Mouse (Mus musculus) telencephalon, adult 2 months (tissue): ENCODE data around the gene Rimkla.
"Not testable (repeated sequence)": the region's sequence is repeated elsewhere in the genome, so short reads cannot be mapped to it uniquely, and the experiment has no call there.

Experiments used
- DNase-seq: peaks from one replicate; pipeline ENCODE4 v3.0.0-alpha.2; 2011; ENCODE audit warnings: low read depth, low spot score

The Rimkla gene

GRCm38 (mm10) chr4:119492291-119492932, at the start of gene Rimkla:
Gene Rimkla, minus strand, starts transcription at chr4:119492628.
- no peak for DNase-seq

DNA sequence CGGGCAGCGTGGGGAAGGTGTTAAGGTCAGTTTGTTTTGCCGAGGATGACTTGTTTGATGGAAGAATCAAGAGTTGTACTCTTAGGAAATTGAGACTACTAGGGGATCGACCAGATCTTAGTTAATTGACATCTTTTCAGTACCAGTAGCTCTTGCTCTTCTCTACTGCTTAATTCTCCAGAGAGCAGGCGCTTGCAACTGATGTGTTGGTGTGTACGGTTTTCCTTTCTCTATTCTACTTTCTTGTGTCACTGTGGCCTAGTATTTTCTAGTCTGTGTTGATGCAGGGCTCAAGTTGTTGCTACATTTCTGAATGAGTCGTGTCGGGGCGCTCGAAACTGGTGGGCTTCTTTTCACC, 48.1 kb upstream of the Rimkla start:
- no peak for DNase-seq

- DNase-seq: no peak
Measured at GRCm38 (mm10) chr4:119539836-119540532, 47.6 kb upstream of the Rimkla start.

GRCm38 (mm10) chr4:119539031-119539824, 46.8 kb upstream of the Rimkla start, which contains the start of gene Frg2f1:
Gene Frg2f1, minus strand, starts transcription at chr4:119539529.
- DNase-seq: peak; percentile 92

DNA sequence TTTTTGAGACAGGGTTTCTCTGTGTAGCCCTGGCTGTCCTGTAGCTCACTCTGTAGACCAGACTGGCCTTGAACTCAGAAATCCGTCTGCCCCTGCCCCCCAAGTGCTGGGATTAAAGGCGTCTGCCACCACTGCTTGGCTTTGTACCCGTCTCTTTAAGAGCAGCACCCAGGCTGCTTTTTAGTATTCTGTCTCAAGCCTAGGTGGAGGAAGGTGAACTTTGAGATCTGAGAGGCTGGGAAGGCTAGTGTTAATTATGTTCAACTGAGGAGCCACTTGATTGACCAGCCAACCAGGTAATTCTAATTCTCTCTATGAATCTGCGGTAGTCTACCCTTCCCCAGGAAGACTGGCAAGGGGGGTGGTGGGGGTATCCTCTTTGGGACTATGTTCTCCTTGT, 45.0 kb upstream of the Rimkla start:
- no peak for DNase-seq

DNA sequence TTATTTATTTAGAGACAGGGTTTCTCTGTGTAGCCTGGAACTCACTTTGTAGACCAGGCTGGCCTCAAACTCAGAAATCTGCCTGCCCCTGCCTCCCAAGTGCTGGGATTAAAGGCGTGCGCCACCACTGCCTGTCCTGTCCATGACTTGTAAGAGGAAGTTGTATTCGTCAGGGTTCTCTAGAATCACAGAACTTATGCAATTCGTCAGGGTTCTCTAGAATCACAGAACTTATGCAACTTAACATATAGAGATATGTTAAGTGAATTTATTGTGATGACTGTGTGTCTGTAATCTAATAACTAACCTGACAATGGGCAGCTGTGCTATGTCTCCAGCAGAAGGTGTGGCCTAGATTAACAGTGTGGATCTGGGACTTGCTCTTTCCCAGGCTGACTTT, 44.2 kb upstream of the Rimkla start, which contains the start of gene Foxj3:
Foxj3 (plus strand) TSS at position 390 of the 400 bp plus-strand sequence.
- not testable (repeated sequence) for DNase-seq

- no peak for DNase-seq
Measured at GRCm38 (mm10) chr4:119535103-119535502, 42.7 kb upstream of the Rimkla start.

DNA sequence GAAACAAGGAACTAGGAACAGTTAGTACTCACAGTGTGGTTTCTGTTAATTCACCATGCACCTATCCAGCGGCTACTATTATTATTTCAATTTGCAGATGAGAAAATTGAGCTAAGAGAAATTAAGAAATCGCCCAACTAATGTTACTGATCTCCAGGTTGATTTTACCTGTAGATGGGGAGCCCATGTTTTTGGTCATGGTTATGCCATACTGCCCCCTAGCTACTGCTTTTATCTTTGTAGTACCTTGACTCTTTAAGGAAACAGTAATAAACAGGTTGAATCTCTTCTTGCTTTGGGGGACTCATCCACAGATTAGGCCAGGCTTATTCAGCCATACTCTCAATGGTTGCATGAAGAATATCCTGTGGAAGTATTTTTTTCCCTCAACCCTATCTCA, 39.4 kb upstream of the Rimkla start:
- DNase-seq: no peak

DNA sequence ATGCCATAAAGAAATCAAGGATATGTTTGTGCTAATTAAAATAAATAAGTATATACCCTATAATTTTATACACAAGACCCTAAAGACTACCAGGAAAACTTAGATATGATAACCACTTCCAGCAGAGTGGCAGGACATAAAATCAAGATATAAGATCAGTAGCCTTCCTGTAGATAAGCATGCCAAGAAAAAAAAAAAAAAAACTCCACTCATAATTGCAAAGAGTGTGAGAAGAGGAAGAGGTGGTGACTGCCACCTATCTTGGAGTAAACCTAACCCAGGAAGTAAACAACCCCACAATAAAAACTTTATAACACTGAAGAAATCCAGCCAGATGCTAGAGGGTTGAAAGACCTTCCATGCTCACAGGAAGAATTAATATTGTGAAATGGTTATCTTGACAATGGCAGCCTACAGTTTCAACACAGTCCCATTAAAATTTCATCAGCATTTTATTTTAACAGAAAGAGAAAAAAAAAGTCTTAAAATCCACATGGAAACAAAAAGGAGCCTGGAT, 34.0 kb upstream of the Rimkla start:
- no peak for DNase-seq

GRCm38 (mm10) chr4:119524466-119524865, 32.0 kb upstream of the Rimkla start:
- no peak for DNase-seq

GRCm38 (mm10) chr4:119524010-119524409, 31.6 kb upstream of the Rimkla start:
- peak; percentile 74 for DNase-seq

DNA sequence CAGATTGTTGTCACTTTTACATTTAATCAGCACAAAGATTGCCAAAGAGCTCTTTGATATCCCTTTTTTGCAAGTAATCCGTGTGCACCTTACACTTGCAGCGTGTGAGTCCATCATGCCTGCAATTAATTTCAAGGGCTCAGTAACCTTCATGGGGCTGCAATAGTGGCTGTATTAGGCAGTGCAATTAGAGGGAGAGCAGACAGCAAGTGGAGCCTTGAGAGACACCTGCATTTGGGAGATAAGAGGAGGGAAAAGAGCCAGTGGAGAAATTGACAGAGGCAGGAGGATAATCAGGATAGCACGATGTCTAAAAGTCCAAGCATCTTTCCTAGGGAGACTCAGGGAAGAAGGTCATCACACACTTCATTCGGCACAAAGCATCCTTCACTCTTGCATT, 31.1 kb upstream of the Rimkla start:
- DNase-seq: no peak

DNA sequence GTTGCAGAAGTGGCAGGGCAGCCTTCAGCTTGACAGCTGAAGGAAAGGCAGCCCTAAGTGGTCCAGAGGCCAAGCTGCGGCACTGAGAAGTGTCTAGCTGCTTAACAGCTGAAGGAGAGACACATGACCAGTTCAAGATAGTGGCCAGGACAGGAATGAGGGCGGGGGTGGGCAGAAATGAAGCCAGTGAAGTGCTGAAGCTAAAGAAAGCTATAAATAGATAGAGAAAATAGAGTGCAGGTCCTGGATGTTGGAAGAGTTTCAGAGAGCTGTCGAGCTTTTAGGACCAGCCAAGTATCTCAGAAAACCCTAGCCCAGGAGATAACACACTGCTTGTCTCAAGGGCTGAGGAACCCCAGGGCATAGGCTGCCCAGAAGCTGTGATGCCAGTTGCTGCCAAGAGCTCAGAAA, 20.3 kb upstream of the Rimkla start:
- DNase-seq: no peak

DNA sequence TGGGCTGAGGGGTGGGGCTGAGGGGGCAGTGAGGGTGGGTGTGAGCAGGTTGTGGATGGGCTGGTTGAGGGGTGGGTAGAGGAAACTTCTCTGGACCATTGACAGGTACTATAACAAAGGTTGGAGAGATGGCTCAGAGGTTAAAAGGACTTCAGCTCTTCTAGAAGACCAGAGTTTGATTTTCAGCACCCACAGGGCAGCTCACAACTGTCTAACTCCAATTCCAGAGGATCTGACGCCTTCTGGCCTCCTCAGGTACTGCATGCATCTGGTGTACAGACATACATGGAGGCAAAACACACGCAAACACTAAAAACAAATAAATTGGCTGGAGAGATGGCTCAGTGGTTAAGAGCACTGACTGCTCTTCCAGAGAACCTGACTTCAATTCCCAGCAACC, 19.2 kb upstream of the Rimkla start:
- DNase-seq: no peak

GRCm38 (mm10) chr4:119498319-119498848, 6.0 kb upstream of the Rimkla start:
- no peak for DNase-seq

DNA sequence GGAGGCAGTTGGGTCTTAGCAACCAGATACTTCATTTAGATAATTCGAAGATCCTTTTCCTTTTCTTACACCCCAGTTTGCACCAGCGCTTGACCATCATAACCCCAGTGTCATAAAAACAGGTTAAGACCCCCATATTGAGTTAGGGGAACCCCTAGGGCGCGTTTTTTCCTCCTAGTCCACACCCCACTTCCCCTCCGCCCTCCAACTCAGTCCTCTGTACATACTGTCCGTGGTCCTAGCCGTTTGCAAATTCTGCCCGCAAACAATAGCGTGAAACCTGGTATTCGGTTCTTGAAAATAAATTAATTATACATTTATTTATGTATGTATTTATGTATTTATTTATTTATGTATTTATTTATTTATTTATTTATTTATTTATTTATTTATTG, 502 bp upstream of the Rimkla start:
- DNase-seq: no peak

GRCm38 (mm10) chr4:119490806-119491205, 1.6 kb downstream of the Rimkla start:
- DNase-seq: no peak

- DNase-seq: no peak
Measured at GRCm38 (mm10) chr4:119489666-119490065, 2.8 kb downstream of the Rimkla start.

- DNase-seq: no peak
Measured at GRCm38 (mm10) chr4:119484882-119485281, 7.5 kb downstream of the Rimkla start.

DNA sequence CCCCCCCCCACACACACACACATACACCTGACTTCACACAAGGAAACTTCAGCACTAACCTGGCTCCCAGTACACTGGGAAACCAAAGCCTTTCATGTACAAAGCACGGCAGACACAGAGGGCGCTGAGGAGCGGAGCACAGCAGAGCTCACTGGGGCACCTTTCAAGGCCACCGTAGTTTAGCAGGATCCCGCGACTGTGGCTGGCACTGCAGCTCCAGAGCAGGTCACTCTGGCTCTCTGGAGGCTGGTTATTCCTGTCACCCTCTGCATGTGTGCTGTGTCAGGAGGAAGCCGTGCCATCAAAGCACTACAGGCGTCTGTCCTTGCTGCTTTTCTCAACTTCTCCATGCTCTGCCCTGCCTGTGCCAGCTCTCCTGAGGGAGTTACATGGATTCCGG, 9.4 kb downstream of the Rimkla start:
- no peak for DNase-seq

GRCm38 (mm10) chr4:119473150-119473549, 19.3 kb downstream of the Rimkla start:
- DNase-seq: no peak

DNA sequence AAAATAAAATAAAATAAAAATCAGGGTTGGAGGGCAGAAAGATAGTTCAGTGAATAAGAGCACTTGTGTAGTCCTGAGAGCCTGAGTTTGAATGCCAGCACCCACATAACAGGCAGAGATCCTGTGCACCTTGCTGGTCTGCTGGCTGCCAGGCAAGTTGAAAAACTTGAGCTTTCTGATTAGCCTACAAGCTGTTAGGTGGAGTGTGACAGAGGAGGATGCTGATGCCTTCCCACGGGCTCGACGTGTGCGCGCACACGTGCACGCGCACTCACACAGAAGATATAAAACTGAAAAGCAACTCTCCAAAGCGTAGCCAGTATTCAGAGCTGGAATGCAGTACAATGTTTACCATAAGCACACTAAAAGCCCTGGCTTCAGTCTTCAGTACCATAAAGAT, 19.9 kb downstream of the Rimkla start:
- no peak for DNase-seq
